Mouse (Mus musculus) neural tube, embryonic 11.5 days (tissue): ENCODE results near the gene Sbno1. TPM values are rescaled to one million over a fixed set of nuclear protein-coding genes. Genes with fewer than 3 reads are reported as not detected.

Experiments
- ATAC-seq: fragments of 200-750 bp; cut with Nextera tagmentation; 2 replicates; pipeline ENCODE4 v1.8.0; 2017; ENCODE audit warnings: moderate number of reproducible peaks, mild to moderate bottlenecking, moderate TSS enrichment, moderate library complexity; ENCODE audit not compliant: insufficient read depth, low FRiP score, low TSS enrichment
- DNase-seq: peaks from one replicate; pipeline ENCODE4 v3.0.0-alpha.2; 2015; ENCODE audit warnings: low spot score
- H3K27ac ChIP-seq: fragments of 300-500 bp; sonication (generic); 2 replicates; pipeline ENCODE4 v1.5.1; 2014; ENCODE audit warnings: low read depth, mild to moderate bottlenecking, low read length
- H3K27me3 ChIP-seq: fragments of 300-500 bp; sonication (generic); 2 replicates; pipeline ENCODE4 v1.6.1; 2014; ENCODE audit warnings: mild to moderate bottlenecking, low read length, mixed read lengths; ENCODE audit not compliant: control insufficient read depth, insufficient read depth
- H3K36me3 ChIP-seq: fragments of 300-500 bp; sonication (generic); 2 replicates; pipeline ENCODE4 v1.6.1; 2014; ENCODE audit warnings: mild to moderate bottlenecking, low read length, moderate library complexity, mixed read lengths; ENCODE audit not compliant: control insufficient read depth, insufficient read depth
- H3K4me1 ChIP-seq: fragments of 300-500 bp; sonication (generic); 2 replicates; pipeline ENCODE4 v1.6.1; 2014; ENCODE audit warnings: low read length, mixed read lengths; ENCODE audit not compliant: control insufficient read depth, insufficient read depth
- H3K4me2 ChIP-seq: fragments of 300-500 bp; sonication (generic); 2 replicates; pipeline ENCODE4 v1.6.1; 2014; ENCODE audit warnings: low read depth, mild to moderate bottlenecking, moderate library complexity
- H3K4me3 ChIP-seq: fragments of 300-500 bp; sonication (generic); 2 replicates; pipeline ENCODE4 v1.5.1; 2014; ENCODE audit warnings: low read depth, low read length
- H3K9ac ChIP-seq: fragments of 300-500 bp; sonication (generic); 2 replicates; pipeline ENCODE4 v1.6.1; 2014; ENCODE audit warnings: mild to moderate bottlenecking, low read length
- H3K9me3 ChIP-seq: fragments of 300-500 bp; sonication (generic); 2 replicates; pipeline ENCODE4 v1.6.1; 2016; ENCODE audit warnings: low read length; ENCODE audit not compliant: control insufficient read depth
- WGBS: fragments of 180-500 bp; shearing (Covaris S2); extraction: QIAGEN DNeasy Blood & Tissue Kit; methylation state at CpG from one replicate; pipeline ENCODE4 v1.1.7; 2014; 5-methylcytosine and 5-hydroxymethylcytosine counted together
- polyA plus RNA-seq: library from polyadenylated mRNA; unstranded; fragments of >200 nt; fragmentation: Nextera tagmentation; extraction: Ambion mirVana; gene quantifications from 2 replicates; pipeline ENCODE4 v1.2.1, GENCODE M21; 2014

Sbno1 gene
- 87.0 and 88.2 TPM in 2 replicates for polyA plus RNA-seq

DNA sequence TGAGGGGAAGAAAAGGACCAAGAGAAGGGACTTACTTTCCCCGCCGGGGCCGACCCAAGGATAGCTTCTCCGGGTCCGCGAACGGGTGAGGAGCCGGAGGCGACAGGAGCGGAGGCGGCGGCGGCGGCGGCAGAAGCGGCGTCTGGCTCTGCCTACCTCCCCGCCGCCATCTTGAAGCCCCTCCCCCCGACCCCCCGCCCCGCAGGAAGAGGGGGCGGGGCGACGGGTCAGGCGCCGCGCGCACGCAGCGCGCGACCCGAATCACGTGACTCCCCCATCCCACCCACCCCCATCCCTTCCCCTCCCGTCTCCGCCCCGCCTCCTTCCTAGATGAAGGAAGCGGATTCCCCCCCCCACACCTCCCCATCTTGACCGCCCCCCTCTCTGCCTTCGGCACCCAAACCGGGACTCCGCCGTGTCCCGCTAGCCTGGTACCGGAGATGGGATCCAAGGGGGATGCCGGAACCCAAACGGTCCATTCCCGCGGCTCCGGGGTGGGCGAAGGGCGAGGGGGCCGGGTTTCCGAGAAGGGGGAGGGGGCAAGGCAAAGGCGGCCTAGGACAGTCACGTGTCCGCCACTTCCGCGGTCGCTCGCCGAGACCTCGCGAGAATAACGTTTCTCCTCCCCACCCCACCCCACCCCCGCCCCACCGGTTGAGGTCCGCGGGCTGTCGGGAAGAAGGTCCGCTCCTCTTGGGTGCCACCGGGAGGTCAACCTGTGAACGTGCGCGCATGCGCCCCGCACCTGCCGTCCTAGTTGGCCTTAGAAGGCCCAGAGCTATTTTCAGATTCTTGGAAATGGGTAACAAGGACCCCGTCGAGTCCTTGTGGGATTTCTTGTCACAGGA lies at the start of gene Sbno1:
Gene Sbno1, minus strand, starts transcription at position 590 of the 848 bp plus-strand sequence.
- peak; percentile 94 for DNase-seq

GRCm38 (mm10) chr5:124470591-124471171 lies 44.9 kb upstream of the Sbno1 start:
- H3K4me3 ChIP-seq = no peak overlapping the region

More for the DNA sequence above, at the start of gene Sbno1:
- Histone ChIP-seq H3K4me1 (peaks cover 4% of the 10 kb centered on the region; the same call in 1 of the 2 replicates), H3K9me3 (no peaks in the 10 kb centered on the region), H3K4me2 (peak within 1 kb of the TSS; percentile 94), H3K27me3 (no peaks in the 10 kb centered on the region), H3K27ac (peak within 1 kb of the TSS; percentile 69), H3K4me3 (peak within 1 kb of the TSS; percentile 98), H3K9ac (peak within 1 kb of the TSS; percentile 90), H3K36me3 (no peaks in the 10 kb centered on the region)
- under 1% methylated on average over 42 of the region's 81 CpGs for WGBS
- ATAC-seq = peak; percentile 90

DNA sequence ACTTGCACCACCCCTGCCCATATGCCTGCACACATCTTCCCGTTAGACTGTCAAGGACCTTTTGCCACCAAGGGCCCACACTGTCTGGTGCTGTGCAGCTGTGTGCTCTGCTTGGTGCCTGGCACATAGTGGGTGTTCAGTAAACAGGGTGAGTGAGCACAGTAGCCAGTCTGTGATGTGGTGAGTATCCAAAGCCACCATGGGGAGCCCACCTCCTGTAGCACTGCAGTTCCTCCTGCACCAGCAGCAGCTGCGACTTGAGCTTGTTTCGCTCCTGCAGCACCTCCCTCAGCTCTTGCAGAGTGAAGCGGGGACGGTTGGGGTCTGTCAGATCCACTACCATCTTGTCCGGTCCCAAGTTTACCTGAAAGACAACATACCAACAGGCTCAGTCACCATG lies 43.7 kb upstream of the Sbno1 start:
- 90% methylated on average over 6 of the region's 6 CpGs for WGBS
- Histone ChIP-seq H3K27ac (no peak overlapping the region), H3K4me1 (no peaks in the 10 kb centered on the region), H3K27me3 (no peaks in the 10 kb centered on the region), H3K4me2 (no peak overlapping the region), H3K9me3 (no peaks in the 10 kb centered on the region), H3K9ac (no peak overlapping the region), H3K4me3 (no peak overlapping the region), H3K36me3 (peaks cover 2% of the 10 kb centered on the region; the same call in 1 of the 2 replicates)
- DNase-seq = no peak
- no peak for ATAC-seq

More at GRCm38 (mm10) chr5:124470591-124471171, 44.9 kb upstream of the Sbno1 start:
- DNase-seq = no peak
- H3K4me2 ChIP-seq = no peak overlapping the region
- no peaks in the 10 kb centered on the region for H3K9me3 ChIP-seq
- 85% methylated on average over 6 of the region's 6 CpGs for WGBS
- H3K4me1 ChIP-seq = no peaks in the 10 kb centered on the region
- no peak for ATAC-seq
- no peak overlapping the region for H3K9ac ChIP-seq
- H3K36me3 ChIP-seq = peaks cover 2% of the 10 kb centered on the region; the same call in 1 of the 2 replicates
- H3K27ac ChIP-seq = no peak overlapping the region
- no peaks in the 10 kb centered on the region for H3K27me3 ChIP-seq

DNA sequence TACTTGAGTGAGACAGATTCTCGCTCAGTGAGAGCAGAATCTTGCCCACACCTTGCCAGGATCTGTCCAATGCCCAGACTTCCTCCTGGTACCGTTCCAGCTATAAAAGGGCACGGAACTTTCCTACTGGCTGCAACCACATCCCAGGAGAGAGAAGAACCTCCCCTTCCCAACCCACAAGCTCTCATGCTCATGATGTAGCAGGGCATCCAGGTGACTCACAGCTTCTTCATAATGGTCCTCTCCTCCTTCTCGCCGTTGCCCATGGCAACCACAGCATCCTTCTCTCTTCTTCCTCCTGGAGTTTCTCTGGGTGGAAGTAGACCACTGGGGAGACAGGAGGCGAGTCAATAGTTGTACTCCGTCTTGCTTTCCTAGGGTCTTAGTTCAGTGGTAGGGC lies 42.6 kb upstream of the Sbno1 start:
- 87% methylated on average over 7 of the region's 7 CpGs for WGBS
- H3K27ac ChIP-seq = no peak overlapping the region
- no peaks in the 10 kb centered on the region for H3K4me1 ChIP-seq
- ATAC-seq = no peak
- H3K27me3 ChIP-seq = no peaks in the 10 kb centered on the region
- no peak overlapping the region for H3K4me3 ChIP-seq
- no peaks in the 10 kb centered on the region for H3K9me3 ChIP-seq
- H3K9ac ChIP-seq = no peak overlapping the region
- DNase-seq = no peak
- no peak overlapping the region for H3K4me2 ChIP-seq
- H3K36me3 ChIP-seq = peaks cover 4% of the 10 kb centered on the region; the same call in 1 of the 2 replicates

DNA sequence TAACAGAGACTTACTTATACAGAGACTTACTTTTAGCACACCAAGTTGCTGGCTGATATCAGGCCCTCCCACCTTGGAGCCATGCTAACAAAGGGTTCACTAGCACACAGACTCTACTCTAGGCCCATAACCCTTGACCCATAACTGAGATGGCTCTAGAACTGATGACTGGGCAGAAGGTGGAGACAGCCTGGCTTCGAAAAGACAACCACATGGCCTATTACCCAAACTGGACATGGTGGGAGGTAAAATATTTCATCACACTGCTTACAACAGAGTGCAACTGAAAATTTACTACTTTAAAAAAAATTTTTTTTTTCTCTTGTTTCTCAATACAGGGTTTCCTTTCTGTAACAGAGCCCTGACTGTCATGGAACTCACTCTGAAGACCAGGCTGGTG lies 42.0 kb upstream of the Sbno1 start:
- Histone ChIP-seq H3K27ac (no peak overlapping the region), H3K9me3 (no peaks in the 10 kb centered on the region), H3K9ac (no peak overlapping the region), H3K36me3 (peaks cover 7% of the 10 kb centered on the region), H3K4me2 (no peak overlapping the region), H3K27me3 (no peaks in the 10 kb centered on the region), H3K4me3 (no peak overlapping the region), H3K4me1 (no peaks in the 10 kb centered on the region)
- ATAC-seq (no peak), DNase-seq (no peak)
- 86% methylated on average over 1 of the region's 1 CpGs for WGBS

DNA sequence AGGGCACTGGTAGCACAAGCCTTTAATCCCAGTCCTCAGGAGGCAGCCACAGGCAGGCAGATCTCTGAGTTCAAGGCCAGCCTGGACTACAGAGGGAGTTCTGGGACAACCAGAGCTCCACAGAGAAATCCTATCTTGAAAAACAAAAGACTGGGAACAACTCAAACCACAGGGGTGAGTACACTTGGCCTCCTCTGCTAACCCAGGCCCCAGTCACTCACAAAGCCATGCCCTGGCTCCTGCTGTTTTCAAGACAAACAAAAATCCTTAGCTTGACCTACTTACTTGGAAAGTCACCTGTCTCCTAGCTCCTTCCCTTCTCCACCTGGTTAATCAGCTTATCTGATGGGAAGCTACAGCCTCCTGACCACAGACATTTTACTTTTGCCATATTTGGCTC lies 39.1 kb upstream of the Sbno1 start:
- Histone ChIP-seq H3K4me3 (no peak overlapping the region), H3K4me1 (no peaks in the 10 kb centered on the region), H3K27me3 (no peaks in the 10 kb centered on the region), H3K9ac (no peak overlapping the region), H3K27ac (no peak overlapping the region), H3K9me3 (no peaks in the 10 kb centered on the region), H3K36me3 (peaks cover 14% of the 10 kb centered on the region), H3K4me2 (no peak overlapping the region)
- ATAC-seq (no peak), DNase-seq (no peak)

DNA sequence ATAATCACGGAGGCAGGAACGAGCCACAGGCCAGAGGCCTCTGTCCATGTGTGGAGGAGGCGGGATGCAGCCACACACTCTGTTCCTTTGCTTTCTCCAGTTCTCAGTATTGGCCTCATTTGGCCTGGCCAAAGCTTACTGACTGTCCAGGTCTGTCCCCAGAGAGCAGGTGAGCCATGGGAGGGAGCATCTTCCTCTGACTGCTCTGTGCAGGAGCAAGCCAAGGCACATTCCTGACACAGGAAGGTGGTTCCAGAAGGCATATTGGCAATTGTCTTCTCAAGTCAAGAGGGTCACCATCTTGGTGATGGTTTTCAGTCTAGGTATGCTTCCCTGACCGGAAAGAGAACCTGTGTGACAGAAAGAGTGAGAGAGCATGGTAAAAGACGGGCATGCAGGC lies 37.7 kb upstream of the Sbno1 start:
- ATAC-seq = no peak
- Histone ChIP-seq H3K27me3 (no peaks in the 10 kb centered on the region), H3K9me3 (no peaks in the 10 kb centered on the region), H3K4me3 (no peak overlapping the region), H3K27ac (no peak overlapping the region), H3K4me2 (no peak overlapping the region), H3K36me3 (peaks cover 12% of the 10 kb centered on the region), H3K9ac (no peak overlapping the region), H3K4me1 (no peaks in the 10 kb centered on the region)
- no peak for DNase-seq
- WGBS = 93% methylated on average over 5 of the region's 5 CpGs

- no peak overlapping the region for H3K4me3 ChIP-seq
- no peak overlapping the region for H3K27ac ChIP-seq
- 88% methylated on average over 8 of the region's 8 CpGs for WGBS
- H3K27me3 ChIP-seq = no peaks in the 10 kb centered on the region
- H3K36me3 ChIP-seq = peaks cover 17% of the 10 kb centered on the region
- no peaks in the 10 kb centered on the region for H3K4me1 ChIP-seq
- no peak overlapping the region for H3K4me2 ChIP-seq
- no peak for ATAC-seq
- H3K9ac ChIP-seq = no peak overlapping the region
- DNase-seq = no peak
- no peaks in the 10 kb centered on the region for H3K9me3 ChIP-seq
Measured at GRCm38 (mm10) chr5:124462297-124463025, 36.7 kb upstream of the Sbno1 start.
